Mouse (Mus musculus): ENCODE measurements around the gene Nek5. TPM values are rescaled to one million over a fixed set of nuclear protein-coding genes. Genes with fewer than 3 reads are reported as not detected.

Gene Nek5
- polyA plus RNA-seq (2016; fragmentation: Nextera tagmentation; extraction: Ambion mirVana), result 0.15 TPM in 1 of 2 replicates, not detected in the other

DNA sequence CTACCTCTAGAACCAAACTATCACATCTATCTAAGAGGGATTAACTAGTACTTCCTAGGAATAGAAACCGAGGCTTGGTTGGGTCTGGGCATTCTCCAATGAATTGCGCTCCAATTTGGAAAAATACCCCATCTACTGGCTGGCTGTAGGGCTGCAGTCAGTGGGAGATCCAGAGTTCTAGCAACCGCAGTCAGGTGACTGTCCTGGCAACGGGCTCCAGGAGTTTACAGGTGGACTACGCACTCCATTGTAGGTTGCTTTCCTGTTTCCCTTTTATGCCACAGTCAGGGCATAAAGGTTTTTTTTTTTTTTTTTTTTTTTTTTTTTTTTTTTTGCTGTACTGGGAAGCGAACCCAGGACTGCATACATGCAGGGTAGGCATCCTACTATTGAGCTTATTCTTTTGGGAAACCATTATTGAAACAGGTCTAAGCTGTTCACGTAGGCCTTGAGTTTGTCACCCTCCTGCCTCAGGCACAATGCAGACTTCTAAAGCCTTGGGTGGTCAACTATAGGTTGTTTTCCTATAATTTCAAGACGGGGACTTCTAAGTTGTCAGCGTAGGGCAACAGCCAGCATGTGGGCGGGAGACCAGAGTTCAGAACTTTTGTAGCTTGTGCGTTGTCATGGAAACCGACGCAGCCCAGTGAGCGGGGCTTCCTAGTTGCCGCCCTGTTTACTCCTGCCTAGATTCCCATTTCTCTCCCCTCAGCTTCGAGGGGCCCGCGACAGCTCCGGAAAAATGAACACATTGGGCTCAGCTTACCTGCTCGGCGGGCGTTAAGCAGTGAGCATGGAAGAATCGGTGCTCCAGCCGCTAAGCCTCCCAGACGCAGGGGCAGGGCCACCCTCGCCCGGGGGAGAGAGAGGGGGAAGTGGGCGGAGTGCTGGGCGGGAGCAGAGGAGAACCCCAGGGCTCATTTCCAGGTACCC, at the start of gene Nek5:
Nek5 (minus strand) TSS at position 834 of the 933 bp plus-strand sequence.
- 0 out of 2 replicates have a peak, but pooled peaks cover 9% of the 10 kb centered on the region for H3K27me3 ChIP-seq (replicated peaks; ENCODE audit: low read depth, poor library complexity, severe bottlenecking)
- peak; percentile 74 for DNase-seq (ENCODE audit: low spot score)
- H3K9me3 ChIP-seq, result no peaks in the 10 kb centered on the region
- H3K4me3 ChIP-seq, result peak within 1 kb of the TSS; percentile 64
- WGBS, result 1% methylated on average over 29 of the region's 29 CpGs
- H3K4me1 ChIP-seq, result peaks cover 9% of the 10 kb centered on the region
- H3K36me3 ChIP-seq (replicated peaks), result peaks cover 16% of the 10 kb centered on the region
- H3K27ac ChIP-seq (replicated peaks), result no peak within 1 kb of the TSS

DNA sequence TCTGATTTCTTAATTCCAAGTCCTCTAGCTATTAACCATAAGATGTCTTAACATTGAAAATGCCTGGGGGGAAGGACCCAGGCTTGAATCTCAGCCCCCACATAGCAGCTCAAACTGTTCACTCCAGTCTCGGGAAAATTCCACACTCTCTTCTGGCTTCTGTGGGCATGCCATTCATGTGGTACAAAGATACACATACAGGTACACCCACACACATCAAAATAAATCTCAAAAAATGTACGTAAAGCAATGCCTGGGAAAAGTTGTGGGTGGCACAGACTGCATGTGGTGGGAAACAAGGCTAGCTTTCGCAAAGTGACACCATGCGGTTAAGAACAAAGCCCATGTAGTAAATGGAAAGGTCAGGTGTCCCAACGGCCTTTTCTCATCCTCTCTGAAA, 44.3 kb upstream of the Nek5 start:
- Histone ChIP-seq H3K9me3 (no peaks in the 10 kb centered on the region), H3K4me1 (peaks cover 12% of the 10 kb centered on the region), H3K27ac (replicated peaks) (no peak overlapping the region), H3K36me3 (replicated peaks) (peaks cover 66% of the 10 kb centered on the region), H3K4me3 (no peak overlapping the region), H3K27me3 (replicated peaks; ENCODE audit: low read depth, poor library complexity, severe bottlenecking) (no peaks in the 10 kb centered on the region)
- WGBS, result 90% methylated on average over 5 of the region's 5 CpGs
- DNase-seq (ENCODE audit: low spot score), result no peak

DNA sequence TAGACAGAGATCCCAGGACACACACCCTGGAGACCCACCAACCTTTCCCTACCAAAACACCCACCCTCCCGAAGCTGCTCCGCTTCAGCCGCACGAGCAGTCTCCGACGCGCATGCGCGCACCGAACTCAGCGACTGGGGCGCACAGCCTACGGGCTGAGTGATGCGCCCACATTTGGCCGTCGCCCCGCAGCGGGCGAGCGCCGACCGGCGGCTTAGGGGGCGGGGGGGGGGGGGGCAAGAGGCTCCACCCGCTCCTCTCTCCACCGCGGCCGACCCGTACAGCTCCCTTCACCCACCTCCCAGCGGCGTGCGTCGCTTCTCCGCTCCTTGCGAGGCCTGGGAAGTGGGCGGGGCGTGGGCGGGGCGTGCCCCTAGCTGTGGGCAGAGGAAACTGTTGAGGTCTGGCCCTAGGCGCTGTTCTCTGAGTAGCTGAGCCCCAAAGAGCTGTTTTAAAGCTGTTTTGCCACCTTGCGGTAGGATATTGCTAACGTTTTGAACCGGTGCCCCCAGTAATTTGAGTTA, 41.3 kb upstream of the Nek5 start, which contains the start of gene Nek3:
Nek3 (minus strand) TSS at position 356 of the 524 bp plus-strand sequence.
- Histone ChIP-seq H3K27me3 (replicated peaks; ENCODE audit: low read depth, poor library complexity, severe bottlenecking) (no peaks in the 10 kb centered on the region), H3K9me3 (no peaks in the 10 kb centered on the region), H3K36me3 (replicated peaks) (peaks cover 41% of the 10 kb centered on the region), H3K4me1 (peaks cover 12% of the 10 kb centered on the region), H3K27ac (replicated peaks) (peak within 1 kb of the TSS; percentile 86), H3K4me3 (peak within 1 kb of the TSS; percentile 69)
- DNase-seq (ENCODE audit: low spot score), result peak; percentile 97
- under 1% methylated on average over 43 of the region's 43 CpGs for WGBS

DNA sequence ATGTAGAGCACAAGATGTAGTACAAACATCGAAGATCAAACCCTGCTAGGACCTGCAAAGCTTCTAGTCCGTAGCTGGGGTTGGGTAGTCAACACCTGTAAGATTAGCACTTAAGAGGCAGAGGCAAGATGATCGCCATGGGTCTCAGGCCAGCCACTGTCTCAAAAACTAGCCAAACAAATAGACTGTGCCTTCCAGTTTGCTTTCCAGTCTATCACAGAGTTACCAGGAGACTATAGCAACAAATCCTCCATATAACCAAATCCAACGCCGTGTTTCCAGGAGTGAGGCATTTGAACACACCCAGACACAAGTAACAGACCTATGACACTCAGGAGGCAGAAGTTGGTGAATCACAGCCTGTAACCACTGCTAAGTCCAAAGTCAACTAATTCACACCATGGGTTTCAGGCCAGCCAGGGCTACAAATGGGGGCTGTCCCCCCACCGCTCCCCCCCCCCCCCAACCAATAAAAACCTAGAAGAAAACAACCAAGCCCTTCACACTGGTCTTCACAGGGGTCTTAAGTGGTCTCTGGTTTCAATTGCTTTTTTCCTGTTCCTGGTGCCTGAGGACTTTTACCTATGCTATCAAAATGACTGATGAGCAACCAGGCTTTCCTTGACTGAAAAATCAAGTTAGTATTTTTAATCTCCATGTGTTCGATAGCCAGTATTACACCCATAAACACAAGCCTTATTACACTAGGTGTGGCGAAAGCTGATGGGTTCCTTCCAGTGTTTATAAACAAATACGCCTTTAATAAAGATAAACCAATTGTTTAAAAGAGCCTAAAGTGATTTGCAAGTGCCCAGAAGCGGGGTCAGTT, 40.6 kb upstream of the Nek5 start:
- Histone ChIP-seq H3K27me3 (replicated peaks; ENCODE audit: low read depth, poor library complexity, severe bottlenecking) (no peaks in the 10 kb centered on the region), H3K36me3 (replicated peaks) (peaks cover 37% of the 10 kb centered on the region), H3K4me3 (peak overlapping the region; percentile 69), H3K27ac (replicated peaks) (peak overlapping the region; percentile 86), H3K4me1 (peaks cover 12% of the 10 kb centered on the region), H3K9me3 (no peaks in the 10 kb centered on the region)
- DNase-seq (ENCODE audit: low spot score), result no peak
- WGBS, result 59% methylated on average over 10 of the region's 10 CpGs

DNA sequence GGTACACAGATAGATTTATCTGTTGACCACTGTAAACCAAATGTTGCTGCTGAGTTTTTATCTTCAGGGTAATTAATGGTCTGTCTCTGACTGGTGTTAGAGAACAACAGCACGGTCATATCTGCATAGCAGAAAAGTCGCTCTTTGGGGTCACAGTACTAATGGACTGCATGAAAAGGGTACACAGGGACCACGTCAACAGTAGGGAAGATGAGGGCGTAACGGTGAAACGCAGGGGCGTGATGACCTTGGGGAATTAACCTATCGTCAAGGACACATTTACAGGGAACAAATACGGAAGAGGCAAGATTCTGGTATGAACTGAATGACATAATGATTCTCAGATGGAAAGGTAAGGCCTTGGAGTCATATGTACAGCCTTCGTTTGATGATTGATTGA, 39.6 kb upstream of the Nek5 start:
- Histone ChIP-seq H3K27me3 (replicated peaks; ENCODE audit: low read depth, poor library complexity, severe bottlenecking) (no peaks in the 10 kb centered on the region), H3K9me3 (no peaks in the 10 kb centered on the region), H3K36me3 (replicated peaks) (peaks cover 35% of the 10 kb centered on the region), H3K4me1 (peaks cover 12% of the 10 kb centered on the region), H3K27ac (replicated peaks) (no peak overlapping the region), H3K4me3 (no peak overlapping the region)
- WGBS, result 86% methylated on average over 10 of the region's 10 CpGs
- DNase-seq (ENCODE audit: low spot score), result no peak

DNA sequence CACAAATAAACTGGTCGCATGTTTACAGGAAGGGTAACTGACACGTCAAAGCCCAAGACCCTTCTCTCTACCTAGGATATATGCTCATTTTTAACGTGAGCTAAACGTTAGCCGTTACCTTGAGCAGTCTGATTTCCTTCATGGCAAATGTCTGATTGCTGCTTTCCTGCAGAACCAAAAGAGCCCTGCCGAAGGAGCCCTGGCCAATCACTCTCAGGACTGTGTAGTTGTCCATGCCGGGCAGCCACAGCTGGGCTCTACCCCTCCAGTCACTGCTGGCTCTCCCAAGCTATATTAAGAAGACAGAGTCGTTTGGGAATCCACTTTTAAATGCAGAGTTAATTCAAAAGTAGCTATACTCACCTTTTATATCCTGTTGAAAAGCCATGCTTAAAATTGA, 37.4 kb upstream of the Nek5 start:
- H3K27me3 ChIP-seq (replicated peaks; ENCODE audit: low read depth, poor library complexity, severe bottlenecking), result no peaks in the 10 kb centered on the region
- WGBS, result 91% methylated on average over 8 of the region's 8 CpGs
- H3K36me3 ChIP-seq (replicated peaks), result peaks cover 18% of the 10 kb centered on the region
- DNase-seq (ENCODE audit: low spot score), result no peak
- no peak overlapping the region for H3K4me3 ChIP-seq
- H3K9me3 ChIP-seq, result no peaks in the 10 kb centered on the region
- peaks cover 12% of the 10 kb centered on the region for H3K4me1 ChIP-seq
- no peak overlapping the region for H3K27ac ChIP-seq (replicated peaks)

DNA sequence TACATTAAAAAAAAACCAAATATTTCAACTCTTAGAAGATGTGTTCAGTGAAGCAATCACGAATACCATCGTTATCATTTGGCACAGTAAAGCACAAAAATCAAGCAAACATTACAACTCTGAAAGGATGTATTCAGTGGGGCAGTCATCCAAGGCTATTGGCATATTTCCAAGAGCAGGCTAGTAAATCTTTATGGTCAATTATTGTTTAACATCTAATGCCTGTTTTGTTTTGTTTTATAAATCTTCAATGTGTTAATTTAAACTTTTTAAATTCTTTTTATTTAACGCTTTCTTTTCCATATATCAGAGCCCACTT, 25.5 kb upstream of the Nek5 start:
- H3K4me3 ChIP-seq, result no peak overlapping the region
- no peaks in the 10 kb centered on the region for H3K4me1 ChIP-seq
- peaks cover 20% of the 10 kb centered on the region; the same call in 1 of the 2 replicates for H3K36me3 ChIP-seq (replicated peaks)
- DNase-seq (ENCODE audit: low spot score), result no peak
- 92% methylated on average over 3 of the region's 3 CpGs for WGBS
- H3K9me3 ChIP-seq, result no peaks in the 10 kb centered on the region
- no peak overlapping the region for H3K27ac ChIP-seq (replicated peaks)
- H3K27me3 ChIP-seq (replicated peaks; ENCODE audit: low read depth, poor library complexity, severe bottlenecking), result no peaks in the 10 kb centered on the region

DNA sequence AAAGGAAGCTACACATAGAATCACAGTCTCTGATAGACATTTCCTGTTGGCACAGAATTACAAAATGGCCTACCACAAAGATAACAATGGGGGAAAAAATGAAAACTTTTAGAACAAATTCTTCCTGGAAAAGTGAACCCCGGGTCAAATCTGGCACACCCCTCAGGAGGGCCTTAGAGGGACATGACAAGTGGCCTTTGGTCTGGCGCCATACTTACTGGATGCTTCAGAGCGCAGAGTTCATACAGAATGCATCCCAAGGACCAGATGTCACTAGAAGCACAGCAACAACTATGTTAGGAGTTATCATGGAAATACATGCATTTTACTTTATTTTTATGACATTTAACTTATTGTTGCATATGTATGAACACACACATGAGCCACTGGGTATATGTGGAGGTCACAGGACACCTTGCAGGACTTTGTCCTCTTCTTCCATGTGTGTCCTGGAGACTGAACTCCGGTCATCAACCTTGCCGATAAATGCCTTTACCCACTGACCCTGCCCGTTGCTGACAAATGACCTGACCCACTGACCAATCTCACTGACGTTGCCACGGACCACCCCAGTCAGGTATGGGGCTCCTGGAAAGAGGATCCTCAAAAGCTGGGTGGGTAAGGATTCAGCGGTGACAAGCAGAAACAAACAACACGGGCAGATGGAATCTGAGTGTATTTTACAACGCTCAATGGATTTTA, 24.9 kb upstream of the Nek5 start:
- Histone ChIP-seq H3K4me3 (no peak overlapping the region), H3K9me3 (no peaks in the 10 kb centered on the region), H3K27ac (replicated peaks) (no peak overlapping the region), H3K4me1 (no peaks in the 10 kb centered on the region), H3K27me3 (replicated peaks; ENCODE audit: low read depth, poor library complexity, severe bottlenecking) (no peaks in the 10 kb centered on the region), H3K36me3 (replicated peaks) (peaks cover 15% of the 10 kb centered on the region; the same call in 1 of the 2 replicates)
- no peak for DNase-seq (ENCODE audit: low spot score)
- WGBS, result 94% methylated on average over 11 of the region's 11 CpGs

DNA sequence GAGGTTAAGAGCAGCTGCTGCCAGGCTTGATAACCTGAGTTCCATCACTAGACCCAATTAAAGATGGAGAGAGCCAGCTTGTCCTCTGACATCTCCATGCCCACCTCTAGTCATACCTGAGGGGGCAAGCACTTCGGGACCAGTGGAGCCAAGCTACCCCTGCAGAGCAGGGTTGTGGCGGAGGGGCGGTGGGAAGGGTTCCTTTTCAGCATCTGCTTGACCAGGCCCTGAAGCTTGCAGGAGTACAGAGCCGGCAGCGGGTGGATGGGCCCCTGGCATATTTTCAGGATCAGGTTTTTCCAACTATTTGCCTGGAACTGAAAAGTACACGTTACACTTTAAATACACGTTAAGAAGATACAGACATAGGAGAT, 23.5 kb upstream of the Nek5 start:
- H3K27ac ChIP-seq (replicated peaks), result no peak overlapping the region
- WGBS, result 93% methylated on average over 7 of the region's 7 CpGs

DNA sequence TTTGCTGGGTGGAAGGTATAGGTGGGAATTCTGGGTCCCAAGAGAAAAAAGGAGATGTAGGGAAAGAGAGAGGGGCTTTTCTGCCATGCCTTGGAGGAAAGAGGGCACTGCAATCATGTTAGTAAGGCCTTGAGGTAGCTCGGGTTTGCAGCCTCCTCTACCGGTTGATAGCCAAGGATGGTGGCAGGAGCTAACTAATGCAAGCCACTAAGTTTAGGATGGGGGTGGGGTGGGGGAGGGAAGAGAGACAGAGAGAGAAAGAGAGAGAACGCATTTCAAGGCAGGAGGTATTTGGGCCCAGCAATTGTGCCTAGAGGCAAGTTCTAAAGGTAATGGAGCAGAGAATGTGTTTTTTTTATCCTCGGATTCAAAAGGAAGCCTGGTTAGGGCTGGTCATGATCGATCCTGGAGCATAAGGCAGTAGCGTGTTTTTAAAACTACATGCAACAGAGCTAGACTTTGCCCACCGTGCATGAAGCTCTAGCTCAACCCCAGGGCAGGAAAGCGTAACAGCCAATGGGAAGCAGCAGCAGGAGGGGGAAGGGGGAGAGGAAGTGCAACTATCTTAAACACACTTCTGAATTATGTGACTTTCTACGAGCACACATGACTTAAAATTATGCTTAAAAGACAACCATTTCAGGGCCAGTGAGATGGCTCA, 23.0 kb upstream of the Nek5 start:
- Histone ChIP-seq H3K27ac (replicated peaks) (no peak overlapping the region), H3K9me3 (no peaks in the 10 kb centered on the region), H3K4me3 (no peak overlapping the region), H3K36me3 (replicated peaks) (peaks cover 10% of the 10 kb centered on the region; the same call in 1 of the 2 replicates), H3K4me1 (no peaks in the 10 kb centered on the region), H3K27me3 (replicated peaks; ENCODE audit: low read depth, poor library complexity, severe bottlenecking) (no peaks in the 10 kb centered on the region)
- no peak for DNase-seq (ENCODE audit: low spot score)
- WGBS, result 74% methylated on average over 9 of the region's 9 CpGs

More for the DNA sequence above, 23.5 kb upstream of the Nek5 start:
- peaks cover 10% of the 10 kb centered on the region; the same call in 1 of the 2 replicates for H3K36me3 ChIP-seq (replicated peaks)
- DNase-seq (ENCODE audit: low spot score), result no peak
- no peaks in the 10 kb centered on the region for H3K4me1 ChIP-seq
- H3K4me3 ChIP-seq, result no peak overlapping the region
- no peaks in the 10 kb centered on the region for H3K27me3 ChIP-seq (replicated peaks; ENCODE audit: low read depth, poor library complexity, severe bottlenecking)
- H3K9me3 ChIP-seq, result no peaks in the 10 kb centered on the region

DNA sequence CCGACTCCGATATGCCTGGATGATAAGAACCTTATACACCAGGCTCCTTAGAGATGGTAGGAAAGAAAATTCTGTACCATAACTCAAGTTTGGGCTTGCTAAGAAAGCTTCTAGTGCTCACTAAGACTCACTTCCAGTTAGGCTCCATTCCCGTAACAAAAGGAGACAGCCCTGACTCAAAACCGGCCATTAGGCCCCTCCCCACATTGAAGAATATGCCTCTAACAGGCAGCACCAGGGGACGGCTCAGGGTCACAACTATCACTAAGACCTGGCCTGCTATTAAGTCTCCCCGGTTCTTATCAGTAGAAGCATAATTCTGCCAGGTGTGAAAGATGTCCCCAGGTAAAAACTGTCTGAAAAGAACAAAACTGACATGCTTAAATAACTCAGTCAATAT, 21.0 kb upstream of the Nek5 start:
- WGBS, result 84% methylated on average over 6 of the region's 6 CpGs
- Histone ChIP-seq H3K27me3 (replicated peaks; ENCODE audit: low read depth, poor library complexity, severe bottlenecking) (no peaks in the 10 kb centered on the region), H3K9me3 (no peaks in the 10 kb centered on the region), H3K36me3 (replicated peaks) (peaks cover 17% of the 10 kb centered on the region), H3K4me1 (no peaks in the 10 kb centered on the region), H3K27ac (replicated peaks) (no peak overlapping the region), H3K4me3 (no peak overlapping the region)
- DNase-seq (ENCODE audit: low spot score), result no peak
